Mouse (Mus musculus): ENCODE data around the gene Slc6a13. TPM values are rescaled to one million over a fixed set of nuclear protein-coding genes. Genes with fewer than 3 reads are reported as not detected.

Gene Slc6a13
- polyA plus RNA-seq, 1 experiment from 2014 or later, result 8.5 TPM

- Histone ChIP-seq H3K4me3 (no peak overlapping the region), H3K4me2 (peak overlapping the region; percentile 63), H3K27ac (replicated peaks) (0 out of 2 replicates have a peak overlapping the region, but pooled peaks have one; percentile 34), H3K9ac (no peak overlapping the region), H3K9me3 (no peaks in the 10 kb centered on the region), H3K36me3 (no peaks in the 10 kb centered on the region), H3K27me3 (replicated peaks) (peaks cover 5% of the 10 kb centered on the region; the same call in 1 of the 2 replicates), H3K4me1 (peaks cover 26% of the 10 kb centered on the region)
- no peak for ATAC-seq (ENCODE audit: extremely low read depth, insufficient number of reproducible peaks, low FRiP score, low TSS enrichment)
- 41% methylated on average over 7 of the region's 7 CpGs for WGBS
These were observed 710 bp upstream of the Slc6a13 start for GRCm38 (mm10) chr6:121299317-121299716.

GRCm38 (mm10) chr6:121300504-121300903 is 477 bp downstream of the Slc6a13 start:
- 40% methylated on average over 9 of the region's 9 CpGs for WGBS
- peak overlapping the region; percentile 63 for H3K4me2 ChIP-seq
- peak overlapping the region; percentile 37 for H3K4me3 ChIP-seq
- ATAC-seq (ENCODE audit: extremely low read depth, insufficient number of reproducible peaks, low FRiP score, low TSS enrichment), result no peak
- H3K9me3 ChIP-seq, result no peaks in the 10 kb centered on the region
- peaks cover 5% of the 10 kb centered on the region; the same call in 1 of the 2 replicates for H3K27me3 ChIP-seq (replicated peaks)
- H3K36me3 ChIP-seq, result no peaks in the 10 kb centered on the region
- H3K9ac ChIP-seq, result peak overlapping the region; percentile 20; the same call in 1 of the 2 replicates
- H3K27ac ChIP-seq (replicated peaks), result peak overlapping the region; percentile 26; the same call in 1 of the 2 replicates
- H3K4me1 ChIP-seq, result peaks cover 26% of the 10 kb centered on the region

DNA sequence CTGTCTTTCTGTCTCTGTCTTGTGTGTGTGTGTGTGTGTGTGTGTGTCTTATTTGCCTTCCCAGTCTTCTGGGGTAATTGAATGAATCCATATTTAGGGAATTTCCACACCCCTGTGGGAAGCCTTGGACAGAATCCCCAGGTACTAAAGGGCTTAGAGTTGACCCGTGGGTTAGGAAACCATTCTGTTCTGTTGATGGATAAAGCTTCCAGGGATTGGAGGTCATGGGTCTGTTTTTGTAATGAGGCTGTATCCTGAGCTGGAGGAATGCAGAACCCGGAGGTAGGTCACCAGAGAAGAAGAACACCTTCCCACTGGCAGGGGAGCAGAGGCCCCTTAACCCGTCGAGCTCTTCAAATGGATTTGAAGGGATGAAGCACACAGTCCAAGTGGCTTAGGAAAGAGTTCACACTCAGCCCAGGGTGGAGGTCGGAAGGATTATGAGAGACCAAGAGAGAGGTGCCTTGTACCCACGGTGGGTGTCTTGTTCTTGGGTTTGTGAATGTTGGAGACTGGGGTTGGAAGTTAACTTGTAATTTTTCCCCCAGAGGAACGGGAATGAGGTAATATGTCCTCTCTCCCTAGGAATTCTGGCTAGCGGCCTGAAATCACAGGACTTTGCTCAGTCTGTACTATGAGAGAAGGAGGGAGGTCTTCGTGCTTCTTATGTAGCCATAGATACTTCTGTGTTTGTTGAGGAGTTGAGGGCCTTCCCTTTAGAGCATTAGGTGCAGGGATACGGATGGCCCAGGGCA is 3.6 kb downstream of the Slc6a13 start:
- no peak overlapping the region for H3K4me2 ChIP-seq
- 64% methylated on average over 10 of the region's 10 CpGs for WGBS
- H3K4me3 ChIP-seq, result no peak overlapping the region
- peaks cover 2% of the 10 kb centered on the region; the same call in 1 of the 2 replicates for H3K27me3 ChIP-seq (replicated peaks)
- no peak for ATAC-seq (ENCODE audit: extremely low read depth, insufficient number of reproducible peaks, low FRiP score, low TSS enrichment)
- H3K36me3 ChIP-seq, result no peaks in the 10 kb centered on the region
- H3K27ac ChIP-seq (replicated peaks), result no peak overlapping the region
- H3K4me1 ChIP-seq, result peaks cover 21% of the 10 kb centered on the region
- H3K9ac ChIP-seq, result no peak overlapping the region
- no peaks in the 10 kb centered on the region for H3K9me3 ChIP-seq

- no peak for ATAC-seq (ENCODE audit: extremely low read depth, insufficient number of reproducible peaks, low FRiP score, low TSS enrichment)
- no peak overlapping the region for H3K27ac ChIP-seq (replicated peaks)
- WGBS, result 80% methylated on average over 9 of the region's 9 CpGs
- no peaks in the 10 kb centered on the region for H3K27me3 ChIP-seq (replicated peaks)
- no peak overlapping the region for H3K4me3 ChIP-seq
- peaks cover 15% of the 10 kb centered on the region for H3K4me1 ChIP-seq
- no peaks in the 10 kb centered on the region for H3K9me3 ChIP-seq
- H3K36me3 ChIP-seq, result no peaks in the 10 kb centered on the region
- no peak overlapping the region for H3K4me2 ChIP-seq
- no peak overlapping the region for H3K9ac ChIP-seq
These were observed 4.6 kb downstream of the Slc6a13 start for GRCm38 (mm10) chr6:121304630-121305029.

- peaks cover 8% of the 10 kb centered on the region; the same call in 1 of the 2 replicates for H3K4me1 ChIP-seq
- H3K27ac ChIP-seq (replicated peaks), result no peak overlapping the region
- H3K4me2 ChIP-seq, result no peak overlapping the region
- no peak overlapping the region for H3K9ac ChIP-seq
- no peaks in the 10 kb centered on the region for H3K9me3 ChIP-seq
- ATAC-seq (ENCODE audit: extremely low read depth, insufficient number of reproducible peaks, low FRiP score, low TSS enrichment), result no peak
- WGBS, result 81% methylated on average over 3 of the region's 3 CpGs
- H3K27me3 ChIP-seq (replicated peaks), result no peaks in the 10 kb centered on the region
- H3K4me3 ChIP-seq, result no peak overlapping the region
- no peaks in the 10 kb centered on the region for H3K36me3 ChIP-seq
These were observed 5.5 kb downstream of the Slc6a13 start for GRCm38 (mm10) chr6:121305571-121305970.

- no peaks in the 10 kb centered on the region for H3K9me3 ChIP-seq
- no peak overlapping the region for H3K4me3 ChIP-seq
- H3K4me2 ChIP-seq, result no peak overlapping the region
- no peaks in the 10 kb centered on the region for H3K36me3 ChIP-seq
- H3K27me3 ChIP-seq (replicated peaks), result no peaks in the 10 kb centered on the region
- no peaks in the 10 kb centered on the region for H3K4me1 ChIP-seq
- ATAC-seq (ENCODE audit: extremely low read depth, insufficient number of reproducible peaks, low FRiP score, low TSS enrichment), result no peak
- WGBS, result 74% methylated on average over 6 of the region's 6 CpGs
- H3K27ac ChIP-seq (replicated peaks), result no peak overlapping the region
- no peak overlapping the region for H3K9ac ChIP-seq
These were observed 11.0 kb downstream of the Slc6a13 start for GRCm38 (mm10) chr6:121310984-121311383.

GRCm38 (mm10) chr6:121319099-121319498 is 19.1 kb downstream of the Slc6a13 start:
- H3K4me2 ChIP-seq, result no peak overlapping the region
- WGBS, result 55% methylated on average over 6 of the region's 6 CpGs

GRCm38 (mm10) chr6:121322381-121323110 is 22.5 kb downstream of the Slc6a13 start:
- Histone ChIP-seq H3K9me3 (no peaks in the 10 kb centered on the region), H3K36me3 (no peaks in the 10 kb centered on the region), H3K27me3 (replicated peaks) (no peaks in the 10 kb centered on the region), H3K4me2 (no peak overlapping the region), H3K4me1 (peaks cover 20% of the 10 kb centered on the region), H3K27ac (replicated peaks) (no peak overlapping the region), H3K4me3 (no peak overlapping the region), H3K9ac (no peak overlapping the region)
- 79% methylated on average over 9 of the region's 9 CpGs for WGBS
- no peak for ATAC-seq (ENCODE audit: extremely low read depth, insufficient number of reproducible peaks, low FRiP score, low TSS enrichment)

More at GRCm38 (mm10) chr6:121319099-121319498, 19.1 kb downstream of the Slc6a13 start:
- no peaks in the 10 kb centered on the region for H3K9me3 ChIP-seq
- no peak overlapping the region for H3K9ac ChIP-seq
- ATAC-seq (ENCODE audit: extremely low read depth, insufficient number of reproducible peaks, low FRiP score, low TSS enrichment), result no peak
- H3K27ac ChIP-seq (replicated peaks), result no peak overlapping the region
- H3K4me1 ChIP-seq, result no peaks in the 10 kb centered on the region
- no peaks in the 10 kb centered on the region for H3K36me3 ChIP-seq
- no peaks in the 10 kb centered on the region for H3K27me3 ChIP-seq (replicated peaks)
- H3K4me3 ChIP-seq, result no peak overlapping the region

GRCm38 (mm10) chr6:121325298-121325697 is 25.3 kb downstream of the Slc6a13 start:
- H3K36me3 ChIP-seq, result no peaks in the 10 kb centered on the region
- no peak overlapping the region for H3K9ac ChIP-seq
- H3K27me3 ChIP-seq (replicated peaks), result no peaks in the 10 kb centered on the region
- peaks cover 26% of the 10 kb centered on the region for H3K4me1 ChIP-seq
- H3K4me3 ChIP-seq, result no peak overlapping the region
- no peak overlapping the region for H3K27ac ChIP-seq (replicated peaks)
- WGBS, result 82% methylated on average over 3 of the region's 3 CpGs
- H3K4me2 ChIP-seq, result no peak overlapping the region
- H3K9me3 ChIP-seq, result no peaks in the 10 kb centered on the region
- no peak for ATAC-seq (ENCODE audit: extremely low read depth, insufficient number of reproducible peaks, low FRiP score, low TSS enrichment)

- Histone ChIP-seq H3K9ac (no peak overlapping the region), H3K36me3 (no peaks in the 10 kb centered on the region), H3K4me1 (peaks cover 26% of the 10 kb centered on the region), H3K9me3 (no peaks in the 10 kb centered on the region), H3K27ac (replicated peaks) (no peak overlapping the region), H3K27me3 (replicated peaks) (no peaks in the 10 kb centered on the region), H3K4me2 (no peak overlapping the region), H3K4me3 (no peak overlapping the region)
- WGBS, result 73% methylated on average over 9 of the region's 9 CpGs
- no peak for ATAC-seq (ENCODE audit: extremely low read depth, insufficient number of reproducible peaks, low FRiP score, low TSS enrichment)
These were observed 25.7 kb downstream of the Slc6a13 start for GRCm38 (mm10) chr6:121325740-121326139.

DNA sequence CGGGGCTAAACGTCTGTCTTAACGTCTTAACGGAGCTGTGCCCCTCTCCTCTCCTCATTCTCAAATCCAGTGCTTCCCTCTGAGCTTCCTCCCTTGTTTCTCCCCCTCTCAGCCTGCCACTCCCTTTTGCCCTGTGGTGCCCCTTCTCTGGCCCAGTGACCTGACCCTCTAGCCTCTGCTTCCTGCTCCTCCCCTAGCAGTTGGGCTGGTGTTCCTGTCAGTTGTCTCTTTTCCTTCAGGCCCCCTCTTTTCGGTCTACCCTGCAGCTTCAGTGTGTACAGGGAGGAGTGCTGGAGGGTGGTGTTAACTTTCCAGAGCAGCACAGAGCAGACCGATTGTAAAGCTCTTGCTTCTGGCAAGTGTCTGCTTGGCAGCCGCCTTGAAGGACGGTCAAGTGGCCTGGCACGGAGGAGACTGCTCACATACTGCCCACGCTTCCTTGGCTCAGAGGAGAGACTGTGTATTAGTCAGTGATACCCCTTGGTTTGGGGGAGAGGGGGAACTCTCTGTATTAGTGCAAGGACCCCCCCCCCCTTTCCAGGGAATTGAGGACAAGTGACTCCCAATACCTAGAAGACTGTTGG is 26.6 kb downstream of the Slc6a13 start:
- Histone ChIP-seq H3K27ac (replicated peaks) (0 out of 2 replicates have a peak overlapping the region, but pooled peaks have one; percentile 36), H3K4me3 (no peak overlapping the region), H3K36me3 (no peaks in the 10 kb centered on the region), H3K27me3 (replicated peaks) (no peaks in the 10 kb centered on the region), H3K4me1 (peaks cover 26% of the 10 kb centered on the region), H3K4me2 (no peak overlapping the region), H3K9ac (no peak overlapping the region), H3K9me3 (no peaks in the 10 kb centered on the region)
- 40% methylated on average over 10 of the region's 10 CpGs for WGBS
- no peak for ATAC-seq (ENCODE audit: extremely low read depth, insufficient number of reproducible peaks, low FRiP score, low TSS enrichment)

Measured in heart, embryonic 13.5 days (tissue).